Mouse (Mus musculus) gastrocnemius, adult 8-10 months (tissue): ENCODE results near the gene Wdr64. TPM values are rescaled to one million over a fixed set of nuclear protein-coding genes. Genes with fewer than 3 reads are reported as not detected.

ENCODE experiments used
- DNase-seq, 2 experiments: peaks; one replicate each; pipeline ENCODE4 v3.0.0; 2022; ENCODE audit warnings: low spot score in 2 of 2
- total RNA-seq, 4 experiments: library from RNA; stranded (reverse); gene quantifications; 2 replicates each; pipeline ENCODE4 v1.2.4; 2022

Wdr64 gene
- not detected for total RNA-seq

DNA sequence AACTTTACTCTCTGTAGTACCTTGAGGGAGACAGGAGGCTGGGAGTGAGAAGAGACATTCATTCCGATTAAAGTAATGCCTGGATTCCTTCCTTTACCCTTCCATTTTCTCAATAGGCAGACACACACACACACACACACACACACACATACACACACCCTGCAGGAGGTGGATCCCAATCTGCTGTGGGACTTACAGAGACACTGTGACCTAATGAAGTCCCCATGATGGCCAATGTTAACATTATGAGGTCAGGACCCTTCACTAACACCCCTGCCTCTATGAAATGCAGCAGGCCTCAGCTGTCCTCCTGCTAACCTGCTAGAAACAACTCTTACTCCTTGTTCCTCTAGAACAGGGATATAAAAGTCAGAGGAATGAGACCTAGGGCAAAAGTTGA is at the start of gene Wdr64:
Wdr64 (plus strand) TSS at position 301 of the 400 bp plus-strand sequence.
- no peak for DNase-seq

DNA sequence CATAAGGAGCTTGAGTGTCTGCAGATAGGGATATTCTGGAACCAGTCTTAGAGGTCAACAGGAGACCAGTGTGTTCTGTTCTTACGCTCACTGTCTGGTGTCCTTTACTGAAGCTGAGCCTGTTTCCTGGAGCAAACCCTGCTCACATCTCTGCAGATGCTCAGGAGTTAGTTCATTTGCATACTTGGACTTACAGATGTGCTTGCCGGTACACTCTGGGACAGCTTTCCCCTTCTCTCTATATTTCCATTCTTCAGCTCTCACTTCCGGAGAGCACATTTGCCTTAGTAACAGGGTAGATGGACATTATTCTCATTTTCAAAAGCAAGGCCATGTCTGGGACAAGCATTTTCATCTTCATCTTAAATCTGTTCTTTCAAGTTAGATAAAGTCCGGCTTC is 49.8 kb upstream of the Wdr64 start:
- DNase-seq = no peak

DNA sequence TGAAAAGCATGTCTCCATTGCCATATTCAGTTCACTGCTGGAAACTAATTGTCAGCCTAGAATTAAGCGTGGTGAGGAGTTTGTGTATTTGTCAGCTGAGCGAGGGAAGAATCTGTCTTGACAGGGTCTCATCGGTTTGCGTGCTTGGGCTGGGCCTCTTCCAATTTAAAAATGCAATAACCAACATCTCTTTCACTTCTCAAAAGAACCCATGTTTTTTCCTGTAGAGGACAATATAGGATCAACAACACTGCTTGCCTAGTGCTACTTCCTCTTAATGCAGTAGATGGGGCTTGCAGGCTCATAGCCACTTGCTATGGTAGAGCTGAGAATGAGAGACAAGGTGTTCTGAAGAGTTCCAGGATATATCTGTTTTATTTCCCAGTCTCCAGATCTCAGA is 38.5 kb upstream of the Wdr64 start:
- DNase-seq = no peak

DNA sequence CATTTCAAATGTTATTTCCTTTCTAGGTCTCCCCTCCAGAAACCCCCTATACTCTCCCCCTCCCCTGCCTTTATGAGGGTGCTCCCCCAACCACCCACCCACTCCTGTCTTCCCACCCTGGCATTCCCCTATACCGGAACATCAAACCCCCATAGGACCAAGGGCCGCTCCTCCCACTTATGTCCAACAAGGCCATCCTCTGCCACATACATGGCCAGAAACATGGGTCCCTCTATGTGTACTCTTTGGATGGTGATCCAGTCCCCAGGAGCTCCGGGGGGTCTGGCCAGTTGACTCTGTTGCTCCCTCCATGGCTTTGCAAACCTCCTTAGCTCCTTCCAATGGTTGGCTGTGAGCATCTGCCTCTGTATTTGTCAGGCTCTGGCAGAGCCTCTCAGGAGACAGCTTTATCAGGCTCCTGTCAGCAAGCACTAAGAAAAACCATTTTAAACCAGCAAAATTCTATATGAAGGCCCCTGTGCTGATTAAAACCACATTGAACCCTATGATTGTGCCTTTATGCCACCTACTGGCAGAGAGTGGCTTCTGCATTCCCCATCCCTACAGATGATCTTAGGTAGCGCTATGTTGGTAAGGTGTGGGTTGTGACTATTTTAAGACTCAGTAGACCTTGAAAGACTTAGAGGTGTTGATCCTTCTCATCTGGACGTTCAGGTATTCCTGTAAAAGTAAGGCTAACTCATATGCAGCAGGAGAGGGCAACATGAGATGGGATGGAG is 29.6 kb upstream of the Wdr64 start:
- no peak for DNase-seq

DNA sequence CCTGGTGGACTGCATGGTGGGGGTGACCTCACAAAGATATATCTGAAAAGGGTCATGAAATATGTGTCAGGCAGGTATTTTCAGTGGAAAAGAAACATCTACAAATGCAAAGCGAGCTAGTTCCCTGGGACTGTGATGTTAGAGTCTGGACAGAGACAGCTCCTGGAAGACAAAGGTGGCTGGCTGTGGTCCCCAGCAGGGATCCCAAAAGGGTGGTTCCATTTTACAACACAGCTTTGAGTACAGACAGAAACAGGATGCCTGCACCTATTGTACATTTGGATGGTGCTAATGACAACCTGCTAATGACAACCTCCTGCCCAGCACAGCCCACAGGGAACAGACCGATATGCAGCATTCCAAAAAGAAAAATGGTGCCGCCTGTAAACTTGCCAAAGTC is 28.9 kb upstream of the Wdr64 start:
- DNase-seq = no peak

DNA sequence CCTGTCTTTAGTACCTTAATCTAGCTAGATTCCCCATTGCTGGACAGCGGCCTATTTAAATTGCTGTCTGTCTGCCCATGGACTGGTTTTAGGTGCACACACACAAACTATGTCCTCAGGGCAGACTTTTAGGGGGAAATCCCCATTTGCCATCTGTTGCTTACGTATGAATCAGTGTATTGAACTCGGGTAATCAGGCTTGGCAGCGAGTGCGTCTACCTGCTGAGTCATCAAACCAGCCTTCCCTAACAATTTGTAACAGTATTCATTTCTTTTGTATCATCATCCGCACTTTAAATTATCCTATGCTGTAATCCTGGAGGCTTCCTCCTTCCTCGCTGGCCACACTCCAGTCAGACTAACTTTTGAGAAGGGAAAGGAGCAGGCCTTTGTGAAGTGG is 28.4 kb upstream of the Wdr64 start:
- no peak for DNase-seq

DNA sequence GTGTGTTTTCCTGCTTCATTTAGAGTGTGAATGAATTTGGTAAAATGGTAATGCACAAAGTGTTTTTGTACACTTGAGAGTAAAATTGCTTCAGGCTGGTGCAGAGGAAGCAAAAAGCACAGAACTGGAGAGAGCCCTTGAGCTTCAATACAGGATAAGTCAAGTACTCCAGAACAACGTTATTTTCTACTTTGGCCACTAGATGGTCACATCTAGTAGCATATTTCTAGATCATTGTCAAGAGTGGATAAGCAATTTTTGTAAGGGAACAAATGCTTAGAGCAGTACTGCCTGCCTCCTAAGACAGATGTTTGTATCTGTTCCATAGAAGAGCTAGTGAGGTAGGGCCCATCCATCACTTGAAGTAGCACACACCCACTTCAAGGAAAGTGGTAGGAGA is 26.8 kb upstream of the Wdr64 start:
- no peak for DNase-seq

DNA sequence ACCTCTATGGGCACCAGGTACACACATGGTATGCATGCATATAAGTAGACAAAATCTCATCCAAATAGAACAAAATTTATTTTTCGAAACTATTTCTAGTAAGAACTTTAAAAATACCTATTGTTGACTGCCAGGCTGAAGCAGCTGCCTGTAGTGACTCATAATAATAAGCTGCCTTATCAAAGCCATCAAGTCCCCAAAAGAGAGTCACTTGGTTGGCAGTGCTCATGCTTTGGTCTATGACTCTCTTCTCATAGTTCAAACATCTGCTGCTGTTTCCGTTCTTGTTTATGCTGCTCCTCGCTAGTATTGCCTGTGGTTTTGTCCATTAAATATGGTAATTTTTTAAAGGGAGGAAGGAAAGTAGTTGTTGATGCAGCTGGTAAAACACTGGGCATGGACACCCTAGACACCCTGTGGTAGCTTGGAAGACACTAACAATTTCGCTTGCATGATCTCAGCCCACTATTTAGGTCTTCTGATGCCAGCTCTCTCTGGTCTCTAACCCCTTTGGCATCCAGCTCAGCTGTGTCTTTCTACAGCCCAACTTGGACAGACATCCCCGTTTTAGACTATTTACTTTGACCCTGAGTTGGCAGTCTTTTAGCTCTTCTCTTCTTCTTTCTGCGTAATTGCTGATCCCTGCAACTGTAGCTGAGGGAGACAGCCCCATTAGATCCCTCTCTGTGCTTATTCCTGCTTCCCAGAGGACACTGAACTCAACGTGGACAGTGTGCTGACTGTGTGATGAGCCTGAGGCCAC is 24.6 kb upstream of the Wdr64 start:
- DNase-seq = no peak

DNA sequence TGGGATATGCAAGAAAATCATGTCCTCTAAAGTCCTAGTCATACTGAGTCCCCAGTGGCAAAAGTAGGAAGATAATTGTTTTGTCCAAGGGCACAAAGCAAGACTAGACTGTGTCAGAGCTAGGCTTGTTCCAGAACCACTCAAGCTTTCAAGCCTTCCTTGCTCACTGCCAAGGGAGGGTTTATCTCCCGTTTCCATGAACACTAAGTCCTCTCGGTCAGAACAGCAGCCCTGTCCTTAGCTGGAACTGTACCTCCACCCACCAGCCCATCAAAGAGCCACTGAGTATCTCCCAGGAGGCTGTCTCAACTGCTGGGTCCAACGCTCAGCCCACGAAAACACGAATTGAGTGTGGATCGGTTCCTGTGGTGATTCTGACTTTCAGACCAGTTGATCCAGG is 23.3 kb upstream of the Wdr64 start:
- no peak for DNase-seq

DNA sequence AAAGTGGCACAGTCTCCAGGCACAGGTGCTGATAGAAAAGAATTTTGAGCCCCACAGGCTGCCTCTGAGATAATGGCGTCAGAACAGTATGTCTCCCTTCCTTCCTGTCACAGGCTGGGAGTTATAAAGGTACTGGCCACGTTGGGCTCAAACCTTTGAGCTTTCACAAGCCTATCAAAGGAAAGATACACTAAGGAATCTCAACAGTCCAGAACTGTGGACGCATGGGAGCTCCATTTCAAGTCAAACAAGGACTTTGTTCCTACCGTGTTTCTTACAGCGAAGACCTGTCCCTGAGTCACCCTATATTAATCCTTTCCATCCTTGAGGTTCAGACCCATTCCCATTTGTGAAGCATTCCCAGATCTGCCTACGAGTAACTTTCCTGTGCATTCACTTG is 20.9 kb upstream of the Wdr64 start:
- DNase-seq = no peak

DNA sequence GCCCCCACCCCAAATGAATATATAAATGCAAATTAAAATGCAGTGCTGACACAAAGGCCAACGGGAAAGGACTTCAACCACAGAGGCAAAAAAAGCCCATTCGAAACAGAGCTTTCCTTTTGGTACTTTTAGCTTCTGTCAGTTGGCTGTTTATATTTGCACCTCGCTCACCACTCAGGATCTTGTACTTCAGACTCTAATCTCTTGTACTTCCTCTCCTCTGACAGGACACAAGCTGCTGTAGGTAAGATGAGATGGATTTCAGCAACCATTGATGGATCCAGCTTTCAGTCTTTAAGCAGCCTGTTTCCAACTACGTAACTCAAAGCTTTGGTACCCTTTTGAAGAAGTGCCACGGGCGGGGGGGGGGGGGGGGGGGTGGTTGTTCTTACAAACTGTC is 17.4 kb upstream of the Wdr64 start:
- DNase-seq = no peak

DNA sequence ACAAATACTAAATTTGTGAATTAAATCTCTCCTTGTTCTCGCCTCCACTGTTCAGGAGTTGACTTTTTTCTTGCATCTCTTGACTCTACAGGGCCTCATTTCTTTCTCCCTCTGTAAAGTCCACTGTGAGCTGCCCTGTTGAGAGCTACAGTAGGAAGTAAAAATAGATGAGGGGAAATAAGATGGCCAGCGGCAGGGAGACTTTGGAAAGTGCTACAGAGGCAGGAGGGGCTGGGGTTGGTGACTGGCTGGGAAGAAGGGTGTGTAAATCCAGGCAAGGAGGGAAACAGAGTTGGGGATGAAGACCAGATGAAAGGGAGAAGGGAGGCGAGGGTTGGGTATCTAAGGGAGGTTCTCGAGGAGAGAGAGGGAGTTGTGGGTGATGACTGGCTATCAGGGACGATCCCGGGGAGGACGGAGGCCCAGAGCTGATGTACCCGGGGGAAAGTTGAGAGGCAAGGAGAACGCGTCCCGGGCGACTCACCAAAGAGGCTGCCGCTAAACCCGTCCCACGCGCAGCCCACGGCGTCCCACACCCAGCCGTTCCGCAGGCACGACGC is 6.6 kb upstream of the Wdr64 start:
- DNase-seq = no peak

DNA sequence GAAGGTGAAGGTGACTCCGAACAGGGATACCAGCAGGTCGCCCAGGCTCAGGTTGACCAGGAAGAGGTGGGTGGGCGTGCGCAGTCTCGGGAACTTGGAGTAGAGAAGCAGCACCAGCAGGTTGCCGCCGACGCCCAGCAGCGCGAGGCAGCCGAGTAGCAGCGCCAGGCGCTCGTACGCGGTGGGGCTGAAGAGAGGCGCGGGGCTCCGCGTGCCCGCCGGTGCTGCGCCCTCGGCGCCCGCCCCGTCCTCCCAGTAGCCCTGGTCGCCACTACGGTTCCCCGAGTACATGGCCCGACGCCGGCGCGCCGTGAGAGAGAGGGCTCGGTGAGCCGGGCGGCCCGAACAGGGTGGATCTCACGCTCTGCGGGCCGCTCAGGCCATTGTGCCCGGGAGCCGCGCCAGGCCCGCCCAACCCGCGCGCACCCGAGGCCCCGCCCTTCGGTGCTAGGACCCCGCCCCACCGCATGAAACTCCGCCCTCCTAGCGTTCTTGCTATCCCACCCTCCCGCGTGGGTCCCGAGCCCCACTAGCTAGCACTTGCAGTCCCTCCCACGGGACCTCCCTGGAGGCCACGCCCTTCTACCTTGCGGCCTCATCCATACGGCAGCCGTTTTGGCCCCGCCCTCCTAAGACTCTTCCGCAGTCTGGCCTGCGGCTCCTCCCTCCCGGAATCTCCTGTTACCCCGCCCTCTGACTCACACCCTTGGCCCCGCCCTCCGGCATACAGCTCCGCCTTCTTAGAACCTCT is 6.0 kb upstream of the Wdr64 start, which contains the start of the genes Opn3 and Chml:
Opn3 (minus strand) TSS at position 531 of the 751 bp plus-strand sequence.
Chml (minus strand) TSS at position 656 of the 751 bp plus-strand sequence.
- DNase-seq = peak; percentile 99 to 100

DNA sequence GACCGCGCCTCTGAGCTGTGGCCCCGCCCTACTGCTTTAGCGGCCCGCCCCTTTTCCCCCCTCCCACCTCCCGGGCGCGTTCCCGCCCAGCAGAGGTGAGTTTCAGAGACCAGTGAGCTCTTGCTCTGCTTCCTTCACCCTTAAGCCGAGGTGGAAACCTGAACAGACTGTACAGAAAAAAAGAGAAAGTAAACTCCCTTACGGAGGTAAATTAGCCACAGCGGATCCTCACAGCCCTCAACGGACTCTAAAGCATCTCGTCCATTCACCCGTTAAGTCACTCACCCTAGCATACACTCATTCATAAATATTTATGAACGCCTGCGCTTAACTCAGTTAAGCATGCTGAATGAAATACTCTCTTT is 5.4 kb upstream of the Wdr64 start:
- DNase-seq = no peak

DNA sequence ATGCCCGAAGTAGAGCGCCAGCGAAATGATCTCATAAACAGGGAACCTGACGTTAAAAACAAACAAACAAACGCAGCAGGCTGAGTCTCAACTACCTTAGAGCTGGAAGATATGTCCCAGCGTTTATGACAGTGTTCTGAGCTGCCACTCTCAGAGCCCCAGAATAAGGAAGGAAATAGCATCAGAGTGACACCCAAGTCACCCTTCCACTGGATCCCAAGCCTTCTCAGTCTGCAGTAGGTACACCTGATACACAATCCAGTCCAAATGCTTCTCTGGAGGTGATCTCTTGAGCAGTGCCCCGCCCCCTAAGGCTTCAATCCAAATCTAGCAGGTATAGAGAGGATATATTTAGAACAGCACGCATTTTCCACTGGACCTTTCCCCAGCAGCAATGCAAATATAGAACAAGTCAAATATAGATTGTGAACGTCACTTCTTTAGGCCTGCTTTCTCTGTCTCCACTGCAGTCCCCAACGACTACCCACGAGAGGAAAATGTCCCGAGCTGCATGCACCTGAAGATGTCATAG is 4.9 kb upstream of the Wdr64 start:
- no peak for DNase-seq

DNA sequence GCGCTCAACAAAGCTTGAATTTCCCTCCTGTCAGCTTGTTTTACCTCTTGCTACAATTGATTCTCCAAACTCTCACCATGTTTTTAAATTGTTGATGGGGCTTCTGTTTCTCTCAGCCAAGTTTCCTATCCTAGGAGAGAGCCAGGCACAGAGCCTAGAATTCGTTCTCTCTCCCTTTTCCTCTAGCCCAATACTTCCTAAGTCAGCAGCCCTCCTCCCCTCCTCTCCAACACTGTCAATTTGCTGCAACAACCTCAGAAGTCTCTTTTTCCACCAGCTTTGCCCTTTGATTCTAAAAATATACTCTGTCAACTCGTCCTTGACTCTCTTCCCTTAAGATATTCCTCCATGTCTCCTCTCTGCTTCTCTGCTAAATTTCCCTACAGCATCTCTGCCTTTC is 982 bp downstream of the Wdr64 start:
- no peak for DNase-seq

DNA sequence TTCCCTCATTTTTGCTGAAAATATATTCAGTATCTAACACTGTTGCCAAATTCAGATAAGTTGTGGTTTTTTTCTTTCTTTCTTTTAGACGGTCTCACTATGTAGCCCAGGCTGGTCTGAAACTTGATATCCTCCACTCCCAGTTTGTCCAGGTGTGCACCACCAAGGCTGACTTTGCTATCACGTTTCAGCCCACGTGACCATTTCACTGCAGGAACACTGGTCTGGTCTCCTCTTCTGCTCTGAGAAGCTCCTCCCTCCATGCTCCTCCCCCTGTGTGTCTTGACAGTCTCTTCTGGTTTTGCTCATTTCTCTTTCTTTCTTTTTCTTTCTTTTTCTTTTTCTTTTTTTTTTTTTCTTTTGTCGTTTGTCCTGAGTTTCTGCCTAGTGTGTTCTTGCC is 1.4 kb downstream of the Wdr64 start:
- DNase-seq = no peak

DNA sequence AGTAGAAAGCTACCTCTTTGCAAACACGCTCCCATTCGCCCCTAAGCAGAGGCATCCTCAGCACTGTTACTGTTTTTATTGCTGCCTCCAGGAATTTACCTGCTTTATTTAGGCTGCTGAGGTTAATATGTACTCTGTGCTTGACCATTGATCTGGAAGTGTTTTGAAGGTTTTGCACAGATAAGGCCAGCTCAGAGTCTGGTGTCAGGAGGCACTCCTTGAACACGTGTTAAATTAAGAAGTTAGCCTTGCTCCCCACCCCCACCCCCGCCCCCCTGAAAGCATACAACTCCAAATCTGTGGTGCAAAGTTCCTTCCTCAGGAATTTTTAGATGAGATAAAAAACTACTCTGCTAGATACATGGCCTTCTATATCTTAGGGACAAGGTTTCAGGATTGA is 2.8 kb downstream of the Wdr64 start:
- no peak for DNase-seq

DNA sequence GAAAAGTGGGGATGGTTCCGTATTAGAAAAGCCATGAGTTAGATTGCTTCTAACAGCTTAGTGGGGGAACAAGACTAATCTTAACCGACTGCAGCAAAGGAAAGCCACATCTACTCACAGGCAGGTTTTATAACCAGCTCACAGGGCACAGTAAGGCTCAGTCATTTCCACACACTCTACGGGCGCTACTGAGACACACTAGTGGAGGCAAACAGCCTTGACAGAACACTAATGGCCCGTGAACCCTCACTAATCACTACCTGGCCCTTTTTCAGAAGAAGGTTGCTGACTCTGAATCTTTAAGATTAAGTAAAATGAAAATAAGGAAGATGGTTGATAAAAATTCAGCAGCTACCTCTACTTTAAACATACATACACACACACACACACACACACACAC is 9.2 kb downstream of the Wdr64 start:
- no peak for DNase-seq

DNA sequence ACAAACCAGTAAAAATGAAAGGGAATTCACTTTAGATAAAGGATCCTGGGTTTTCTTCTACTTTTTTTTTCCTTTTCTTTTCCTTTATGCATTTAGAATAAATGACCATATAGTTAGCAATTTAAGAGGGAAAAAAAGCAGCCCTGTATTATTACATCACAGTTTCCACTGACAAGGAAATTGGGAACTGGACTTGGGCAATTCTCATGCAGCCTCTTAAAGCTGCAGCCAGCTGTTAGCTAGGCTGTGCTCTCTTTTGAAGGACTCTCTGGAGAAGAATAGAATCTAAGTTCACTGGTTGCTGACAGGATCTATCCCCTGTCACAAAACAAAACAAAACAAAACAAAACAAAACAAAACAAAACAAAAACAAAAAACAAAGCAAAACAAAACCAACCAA is 9.6 kb downstream of the Wdr64 start:
- no peak for DNase-seq

DNA sequence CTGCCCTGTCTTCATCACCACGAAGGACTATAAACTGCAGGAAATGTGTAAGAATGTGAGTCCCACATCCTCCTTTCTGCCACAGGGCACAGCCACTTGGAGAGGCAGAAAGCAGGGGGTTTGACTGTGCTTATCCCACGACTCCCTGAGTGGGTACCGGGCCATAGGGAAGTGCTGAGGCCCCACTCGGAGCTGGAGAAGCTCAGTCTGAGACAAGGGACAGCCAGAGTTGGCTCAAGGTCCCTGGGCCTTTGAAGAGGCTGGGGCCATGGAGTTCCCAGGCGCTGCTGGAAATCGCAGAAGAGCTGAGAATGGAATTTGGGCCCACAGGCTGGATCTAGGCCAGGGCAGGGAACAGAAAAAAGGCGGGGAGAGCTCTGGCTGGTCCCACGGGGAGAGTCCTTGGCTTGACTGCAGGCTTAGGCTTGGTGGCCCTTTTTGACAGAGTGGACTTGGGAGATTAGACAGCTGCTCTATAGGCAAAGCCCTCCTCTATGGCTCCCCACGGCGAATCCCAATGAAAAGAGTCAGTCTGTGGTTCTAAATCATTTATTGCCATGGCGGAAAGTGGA is 14.0 kb downstream of the Wdr64 start:
- DNase-seq = no peak
